Mouse (Mus musculus): ENCODE results near the gene Rpusd2. TPM values are rescaled to one million over a fixed set of nuclear protein-coding genes. Genes with fewer than 3 reads are reported as not detected.

The Rpusd2 gene
- polyA plus RNA-seq (2012; rRNA removed), result 5.4 and 6.2 TPM in 2 replicates

GRCm38 (mm10) chr2:119034656-119035396 is at the start of gene Rpusd2:
Gene Rpusd2, plus strand, starts transcription at chr2:119034790.

GRCm38 (mm10) chr2:119028941-119029551 is 5.5 kb upstream of the Rpusd2 start, which contains the start of gene Ccdc32:
Gene Ccdc32, minus strand, starts transcription at chr2:119029393.

GRCm38 (mm10) chr2:119046649-119047611 is 12.3 kb downstream of the Rpusd2 start, which contains the start of gene Knl1:
Gene Knl1, plus strand, starts transcription at chr2:119047119.

Other genes starting within 250 kb of the Rpusd2 start
- gene Knstrn, start 220.8 kb upstream of the Rpusd2 start, polyA plus RNA-seq (2012; rRNA removed), result 14.1 and 15.7 TPM in 2 replicates
- 51.4 and 54.8 TPM in 2 replicates for gene Ivd, start 172.8 kb upstream of the Rpusd2 start, polyA plus RNA-seq (2012; rRNA removed)
- gene Bahd1, start 134.4 kb upstream of the Rpusd2 start, polyA plus RNA-seq (2012; rRNA removed), result 15.9 and 19.6 TPM in 2 replicates
- 4.8 and 5.2 TPM in 2 replicates for gene Chst14, start 108.3 kb upstream of the Rpusd2 start, polyA plus RNA-seq (2012; rRNA removed)
- gene Ccdc32, start 5.4 kb upstream of the Rpusd2 start, polyA plus RNA-seq (2012; rRNA removed), result 33.3 and 33.8 TPM in 2 replicates
- 1.1 and 1.3 TPM in 2 replicates for gene Knl1, start 12.3 kb downstream of the Rpusd2 start, polyA plus RNA-seq (2012; rRNA removed)
- gene Rad51, start 78.0 kb downstream of the Rpusd2 start, polyA plus RNA-seq (2012; rRNA removed), result 6.3 and 6.6 TPM in 2 replicates
- 42.3 and 43.7 TPM in 2 replicates for gene Rmdn3, start 122.2 kb downstream of the Rpusd2 start, polyA plus RNA-seq (2012; rRNA removed)
- gene Gchfr, start 133.0 kb downstream of the Rpusd2 start, polyA plus RNA-seq (2012; rRNA removed), result 4.1 and 4.4 TPM in 2 replicates
- gene Gm14137, start 139.7 kb downstream of the Rpusd2 start, polyA plus RNA-seq (2012; rRNA removed), result 0.04 and 0.06 TPM in 2 replicates
- gene Zfyve19, start 173.8 kb downstream of the Rpusd2 start, polyA plus RNA-seq (2012; rRNA removed), result 71.4 and 73.4 TPM in 2 replicates
- gene Dnajc17, start 174.0 kb downstream of the Rpusd2 start, polyA plus RNA-seq (2012; rRNA removed), result 38.2 and 43.2 TPM in 2 replicates
- not detected in 2 replicates for gene Ppp1r14d, start 195.1 kb downstream of the Rpusd2 start, polyA plus RNA-seq (2012; rRNA removed)
- 1.2 and 3.3 TPM in 2 replicates for gene Spint1, start 202.6 kb downstream of the Rpusd2 start, polyA plus RNA-seq (2012; rRNA removed)
- 15.5 and 18.5 TPM in 2 replicates for gene Rhov, start 236.5 kb downstream of the Rpusd2 start, polyA plus RNA-seq (2012; rRNA removed)